Mouse (Mus musculus): ENCODE results near the gene 4930444G20Rik.

GRCm38 (mm10) chr10:22072739-22073138 lies 4.9 kb upstream of the 4930444G20Rik start:
- TF ChIP-seq CTCF (IDR thresholded peaks at IDR 0.05; ENCODE audit: extremely low read depth, insufficient read length, insufficient replicate concordance, low read depth, low read length) (no peak), POLR2A (IDR thresholded peaks at IDR 0.05; ENCODE audit: low read depth, low read length) (no peak)

Measured in small intestine, adult 2 months (tissue).